Mouse (Mus musculus): Measurements from ENCODE around the gene Evx2.

GRCm38 (mm10) chr2:74695813-74696430, 36.6 kb upstream of the Evx2 start:
- no peak for TF ChIP-seq GATA1 (IDR thresholded peaks at IDR 0.05; ENCODE audit: low read length)
- TF ChIP-seq TAL1 (IDR thresholded peaks at IDR 0.05; ENCODE audit: low read length): no peak
